Mouse (Mus musculus) C2C12 (cell line): Measurements from ENCODE around the gene Rps6kc1. TPM values are rescaled to one million over a fixed set of nuclear protein-coding genes. Genes with fewer than 3 reads are reported as not detected.

ENCODE experiments used
- H3K27me3 ChIP-seq: one replicate; pipeline ENCODE4 v1.6.1; 2011; ENCODE audit not compliant: control insufficient read depth, insufficient read depth, insufficient read length
- H3K36me3 ChIP-seq: one replicate; pipeline ENCODE4 v1.6.1; 2011; ENCODE audit not compliant: control insufficient read depth, insufficient read depth
- H3K4me3 ChIP-seq: one replicate; pipeline ENCODE4 v1.5.1; 2011; ENCODE audit warnings: mild to moderate bottlenecking, control low read depth; ENCODE audit not compliant: poor library complexity, insufficient read depth, severe bottlenecking
- H3K79me2 ChIP-seq: one replicate; pipeline ENCODE4 v1.6.1; 2011; ENCODE audit not compliant: control insufficient read depth, insufficient read depth
- H3K79me3 ChIP-seq: one replicate; pipeline ENCODE4 v1.6.1; 2011; ENCODE audit warnings: low read depth, control low read depth
- H3ac ChIP-seq: one replicate; pipeline ENCODE3; 2011; ENCODE audit warnings: low read depth; ENCODE audit not compliant: control insufficient read depth, insufficient read length
- CEBPB ChIP-seq: IDR thresholded peaks from one replicate; pipeline ENCODE4 v1.6.1; 2011; ENCODE audit warnings: low read depth, mild to moderate bottlenecking, control low read depth, moderate library complexity
- CTCF ChIP-seq: IDR thresholded peaks from one replicate; pipeline ENCODE4 v1.5.1; 2011; ENCODE audit not compliant: control insufficient read depth, insufficient read depth, insufficient read length
- FOSL1 ChIP-seq: IDR thresholded peaks from one replicate; pipeline ENCODE4 v1.8.0; 2011; ENCODE audit warnings: mild to moderate bottlenecking, low read length; ENCODE audit not compliant: poor library complexity, insufficient read depth, severe bottlenecking
- MAX ChIP-seq: IDR thresholded peaks from one replicate; pipeline ENCODE4 v1.6.1; 2011; ENCODE audit warnings: mild to moderate bottlenecking, control low read depth
- MYOD1 ChIP-seq: IDR thresholded peaks from one replicate; pipeline ENCODE4 v1.6.1; 2011; ENCODE audit warnings: low read depth; ENCODE audit not compliant: control insufficient read depth, insufficient read length
- MYOG ChIP-seq: IDR thresholded peaks from one replicate; pipeline ENCODE4 v1.6.1; 2011; ENCODE audit not compliant: control insufficient read depth, insufficient read length; ENCODE audit errors: extremely low read depth
- USF1 ChIP-seq: IDR thresholded peaks from one replicate; pipeline ENCODE4 v1.6.1; 2011; ENCODE audit warnings: low read depth, mild to moderate bottlenecking, control low read depth, moderate library complexity
- polyA plus RNA-seq: library from polyadenylated mRNA; unstranded; fragments of >200 nt; fragmentation: generic; extraction: Trizol; gene quantifications from one replicate; pipeline ENCODE4 v1.2.1, GENCODE M21; 2012; ENCODE audit warnings: missing spikeins

Rps6kc1 gene
- polyA plus RNA-seq, 1 experiment = 13.1 TPM

DNA sequence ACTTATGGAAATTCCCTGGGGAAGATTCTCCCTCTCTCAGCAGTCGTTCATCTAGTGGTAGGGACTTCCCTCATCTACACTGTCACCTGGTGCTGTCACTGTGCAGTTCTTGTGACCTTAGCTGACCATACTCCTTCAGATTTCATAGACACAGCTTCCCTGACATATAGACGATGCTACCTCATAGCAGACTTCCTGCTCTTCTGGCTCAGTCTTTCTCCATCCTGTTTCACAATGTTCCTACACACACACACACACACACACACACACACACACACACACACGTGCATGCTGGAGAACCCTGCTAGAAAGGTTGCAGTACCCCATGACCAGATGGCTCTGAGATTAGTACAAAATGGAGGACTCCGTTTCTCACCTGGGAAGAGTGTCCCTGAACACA is 66.2 kb downstream of the Rps6kc1 start:
- Histone ChIP-seq H3K27me3 (no peaks in the 10 kb centered on the region), H3K4me3 (no peak overlapping the region), H3ac (no peak overlapping the region), H3K79me2 (no peaks in the 10 kb centered on the region), H3K79me3 (no peaks in the 10 kb centered on the region), H3K36me3 (no peaks in the 10 kb centered on the region)
- TF ChIP-seq CTCF (no peak), MYOD1 (no peak), CEBPB (no peak), USF1 (no peak), MYOG (no peak), FOSL1 (no peak), MAX (no peak)

DNA sequence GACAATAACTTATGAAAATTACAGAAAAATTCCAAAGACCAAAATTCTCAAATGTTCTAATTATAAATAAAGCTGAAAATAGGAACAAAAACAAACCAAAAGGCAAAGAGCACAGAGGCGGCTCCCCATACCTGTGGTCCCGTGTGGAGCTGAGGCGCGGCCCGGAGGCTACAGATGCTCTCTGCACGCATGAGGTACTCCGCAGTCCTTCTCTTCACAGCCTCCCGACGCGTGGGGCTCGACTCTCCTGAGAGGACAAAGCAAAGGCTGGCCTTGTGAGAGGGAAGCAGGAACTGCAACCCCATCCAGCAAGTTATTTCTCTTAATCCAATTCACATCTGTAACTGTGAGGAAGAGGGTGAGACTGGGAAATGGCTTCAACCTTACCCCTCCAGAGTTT is 67.2 kb downstream of the Rps6kc1 start:
- Histone ChIP-seq H3K4me3 (no peak overlapping the region), H3K36me3 (peaks cover 3% of the 10 kb centered on the region), H3K27me3 (no peaks in the 10 kb centered on the region), H3K79me2 (no peaks in the 10 kb centered on the region), H3K79me3 (no peaks in the 10 kb centered on the region), H3ac (no peak overlapping the region)
- no peak for TF ChIP-seq MYOD1
- no peak for TF ChIP-seq CTCF
- no peak for TF ChIP-seq MAX
- no peak for TF ChIP-seq MYOG
- no peak for TF ChIP-seq FOSL1
- TF ChIP-seq CEBPB = no peak
- no peak for TF ChIP-seq USF1

DNA sequence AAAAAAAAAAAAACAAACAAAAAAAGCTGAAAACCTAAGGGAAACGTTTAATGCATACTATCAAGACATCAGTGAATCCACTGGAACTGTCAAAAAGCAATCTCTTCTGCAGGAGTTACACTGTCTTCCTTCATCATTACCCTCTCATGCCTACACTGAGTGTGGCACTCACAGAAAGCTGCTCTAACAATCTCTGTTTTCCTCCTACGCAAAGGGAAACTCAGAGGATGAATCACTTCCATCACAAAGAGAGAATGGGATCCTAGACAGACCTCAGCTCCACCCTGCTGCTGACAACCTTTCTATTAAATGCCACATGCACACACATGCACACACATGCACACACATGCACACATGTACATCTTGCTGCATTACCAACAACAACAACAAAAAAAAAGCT is 75.5 kb downstream of the Rps6kc1 start:
- no peak overlapping the region for H3K4me3 ChIP-seq
- TF ChIP-seq MYOD1 (no peak), USF1 (no peak), MAX (no peak), CTCF (no peak), FOSL1 (no peak), CEBPB (no peak), MYOG (no peak)
- H3K79me2 ChIP-seq = no peaks in the 10 kb centered on the region
- H3ac ChIP-seq = no peak overlapping the region
- H3K79me3 ChIP-seq = no peaks in the 10 kb centered on the region
- no peaks in the 10 kb centered on the region for H3K27me3 ChIP-seq
- H3K36me3 ChIP-seq = peaks cover 7% of the 10 kb centered on the region

- Histone ChIP-seq H3K36me3 (peaks cover 4% of the 10 kb centered on the region), H3K4me3 (no peak overlapping the region), H3K27me3 (no peaks in the 10 kb centered on the region), H3K79me2 (no peaks in the 10 kb centered on the region), H3K79me3 (no peaks in the 10 kb centered on the region), H3ac (no peak overlapping the region)
- no peak for TF ChIP-seq USF1
- no peak for TF ChIP-seq CTCF
- TF ChIP-seq FOSL1 = no peak
- TF ChIP-seq CEBPB = no peak
- TF ChIP-seq MYOG = no peak
- TF ChIP-seq MYOD1 = no peak
- no peak for TF ChIP-seq MAX
Measured at GRCm38 (mm10) chr1:190834201-190834907, 77.2 kb downstream of the Rps6kc1 start.

DNA sequence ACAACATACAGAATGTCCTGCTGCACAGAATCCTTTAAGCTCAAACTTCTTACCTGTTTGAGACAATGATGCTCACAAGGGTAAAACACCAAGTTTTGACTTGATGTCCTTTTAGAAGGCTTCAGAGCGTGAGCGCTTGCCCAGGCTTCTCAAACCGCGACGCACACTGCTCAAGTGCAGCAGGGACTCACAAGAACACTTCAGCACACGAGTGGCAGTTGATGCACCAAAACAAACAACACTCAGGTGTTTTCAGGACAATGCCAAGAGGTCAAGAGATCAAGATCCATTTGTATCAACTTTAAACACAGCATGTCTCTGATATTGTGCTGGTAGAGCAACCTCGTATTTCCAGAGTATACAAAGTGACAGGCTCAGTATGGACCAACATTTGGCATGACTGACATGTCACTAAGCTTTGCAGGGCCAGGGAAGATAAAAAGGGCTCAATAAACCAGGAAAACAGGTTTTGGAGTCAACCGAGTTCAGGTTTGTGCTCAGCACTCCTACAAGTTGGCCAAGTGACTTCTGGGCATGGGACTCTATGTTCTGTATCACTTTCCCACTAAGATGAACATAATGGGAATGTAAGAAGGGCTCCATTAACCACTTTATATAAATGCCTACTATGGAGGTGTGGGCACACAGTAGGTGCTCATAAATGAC is 78.5 kb downstream of the Rps6kc1 start:
- H3K36me3 ChIP-seq = peaks cover 4% of the 10 kb centered on the region
- H3ac ChIP-seq = no peak overlapping the region
- no peaks in the 10 kb centered on the region for H3K79me3 ChIP-seq
- H3K4me3 ChIP-seq = no peak overlapping the region
- TF ChIP-seq MYOD1 (no peak), MYOG (no peak), FOSL1 (no peak), CEBPB (no peak), MAX (no peak), CTCF (no peak), USF1 (no peak)
- no peaks in the 10 kb centered on the region for H3K79me2 ChIP-seq
- no peaks in the 10 kb centered on the region for H3K27me3 ChIP-seq
